Mouse (Mus musculus): ENCODE data around the gene Gfi1.

The Gfi1 gene

GRCm38 (mm10) chr5:107725435-107726261 is at the start of gene Gfi1:
Gfi1 (minus strand) TSS chr5:107726036.
- DNase-seq (ENCODE audit: low read depth, low spot score) = no peak

- DNase-seq (ENCODE audit: low read depth, low spot score) = no peak
Observed at GRCm38 (mm10) chr5:107772049-107772448, 46.2 kb upstream of the Gfi1 start.

GRCm38 (mm10) chr5:107768224-107768623 is 42.4 kb upstream of the Gfi1 start:
- no peak for DNase-seq (ENCODE audit: low read depth, low spot score)

GRCm38 (mm10) chr5:107765946-107766345 is 40.1 kb upstream of the Gfi1 start:
- no peak for DNase-seq (ENCODE audit: low read depth, low spot score)

DNA sequence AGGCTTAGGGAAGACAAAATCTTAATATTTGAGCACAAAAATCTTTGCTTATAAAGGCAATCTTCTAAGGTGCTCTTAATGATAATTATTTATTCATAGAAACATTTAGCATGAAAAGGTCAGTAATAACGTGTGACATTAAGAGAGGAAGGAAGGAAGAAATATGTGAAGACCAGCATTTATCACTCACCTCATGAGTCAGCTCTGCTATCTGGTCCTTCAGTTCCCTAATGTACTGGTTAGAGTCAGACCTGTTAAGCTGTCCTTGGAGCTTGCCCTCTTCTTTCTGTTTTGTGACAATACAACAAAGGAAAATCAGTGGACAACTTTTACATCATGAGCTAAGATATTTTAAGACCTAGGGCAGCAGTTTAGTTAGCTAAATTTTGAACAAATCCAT is 38.6 kb upstream of the Gfi1 start:
- no peak for DNase-seq (ENCODE audit: low read depth, low spot score)

DNA sequence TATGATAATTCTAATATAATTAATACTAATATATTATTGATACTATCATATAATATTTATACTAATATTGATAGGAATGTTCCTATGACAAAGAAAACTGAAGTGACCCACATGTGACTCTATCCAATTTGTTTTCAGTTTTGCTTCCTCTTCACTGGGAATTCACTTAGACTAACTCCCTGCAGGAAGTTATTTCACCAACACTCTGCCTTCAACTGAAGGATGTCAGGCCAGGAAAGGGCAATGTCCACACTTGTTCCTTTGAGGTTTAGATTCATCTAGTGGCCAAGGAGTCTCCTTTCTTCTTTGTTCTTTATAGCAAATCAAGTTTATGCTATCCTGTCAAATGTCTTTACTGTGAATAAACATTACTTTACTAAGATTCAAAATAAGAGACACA is 37.8 kb upstream of the Gfi1 start:
- no peak for DNase-seq (ENCODE audit: low read depth, low spot score)

DNA sequence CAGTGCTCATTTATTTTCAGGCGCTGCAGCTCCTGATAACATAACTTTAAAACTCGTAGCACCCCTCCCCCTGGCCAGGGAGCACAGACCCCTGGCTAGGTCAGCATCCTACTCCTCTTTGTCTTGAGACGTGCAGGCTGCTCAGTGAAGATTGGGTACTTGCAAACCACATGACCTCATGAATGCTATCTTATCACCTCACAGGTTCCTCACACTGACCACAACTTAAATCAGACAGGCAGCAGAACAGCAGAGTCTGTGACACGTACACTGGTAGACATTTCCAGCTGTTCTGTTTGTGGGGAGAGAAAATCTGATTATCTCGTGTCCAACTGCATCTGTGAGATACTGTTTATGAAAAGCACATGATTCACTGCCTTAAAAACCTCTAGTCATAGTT is 33.3 kb upstream of the Gfi1 start:
- DNase-seq (ENCODE audit: low read depth, low spot score) = no peak

- DNase-seq (ENCODE audit: low read depth, low spot score) = no peak
Observed at GRCm38 (mm10) chr5:107756072-107756471, 30.2 kb upstream of the Gfi1 start.

DNA sequence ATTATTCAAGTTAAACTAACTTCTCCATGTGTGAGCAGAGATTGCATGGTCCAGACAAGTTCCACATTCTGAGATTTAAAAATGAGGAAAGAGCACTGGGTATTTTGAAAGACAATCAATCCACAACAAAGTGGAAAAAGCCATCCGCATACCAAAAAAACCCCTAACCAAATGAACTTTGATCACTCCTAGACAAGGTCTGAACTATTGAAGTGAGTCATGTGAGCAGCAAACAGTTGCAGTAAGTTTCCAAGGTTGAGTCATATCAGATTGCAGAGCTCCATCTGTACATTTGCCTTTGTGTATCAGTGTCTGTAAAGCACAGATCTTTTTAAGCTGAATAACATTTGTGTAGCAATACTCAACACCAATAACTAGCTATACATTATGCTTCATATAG is 28.9 kb upstream of the Gfi1 start:
- no peak for DNase-seq (ENCODE audit: low read depth, low spot score)

DNA sequence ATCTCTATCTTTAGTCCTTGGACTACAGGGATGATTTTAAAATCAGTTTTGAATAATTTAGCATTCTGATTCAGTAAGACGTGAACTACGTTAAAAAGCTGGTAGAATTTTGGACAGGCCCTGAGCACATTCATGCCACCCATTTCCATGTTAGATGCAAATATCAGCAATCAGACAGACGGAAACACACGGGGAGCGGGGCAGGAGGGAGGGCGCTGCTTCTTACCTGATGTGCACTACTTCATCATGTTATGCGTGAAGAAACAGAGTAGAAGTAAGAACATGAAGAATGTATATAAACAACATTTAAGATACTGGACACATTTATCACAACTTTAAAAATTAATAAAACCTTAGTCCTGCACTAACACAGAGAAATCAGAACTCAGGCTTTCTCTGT is 27.8 kb upstream of the Gfi1 start:
- DNase-seq (ENCODE audit: low read depth, low spot score) = no peak

DNA sequence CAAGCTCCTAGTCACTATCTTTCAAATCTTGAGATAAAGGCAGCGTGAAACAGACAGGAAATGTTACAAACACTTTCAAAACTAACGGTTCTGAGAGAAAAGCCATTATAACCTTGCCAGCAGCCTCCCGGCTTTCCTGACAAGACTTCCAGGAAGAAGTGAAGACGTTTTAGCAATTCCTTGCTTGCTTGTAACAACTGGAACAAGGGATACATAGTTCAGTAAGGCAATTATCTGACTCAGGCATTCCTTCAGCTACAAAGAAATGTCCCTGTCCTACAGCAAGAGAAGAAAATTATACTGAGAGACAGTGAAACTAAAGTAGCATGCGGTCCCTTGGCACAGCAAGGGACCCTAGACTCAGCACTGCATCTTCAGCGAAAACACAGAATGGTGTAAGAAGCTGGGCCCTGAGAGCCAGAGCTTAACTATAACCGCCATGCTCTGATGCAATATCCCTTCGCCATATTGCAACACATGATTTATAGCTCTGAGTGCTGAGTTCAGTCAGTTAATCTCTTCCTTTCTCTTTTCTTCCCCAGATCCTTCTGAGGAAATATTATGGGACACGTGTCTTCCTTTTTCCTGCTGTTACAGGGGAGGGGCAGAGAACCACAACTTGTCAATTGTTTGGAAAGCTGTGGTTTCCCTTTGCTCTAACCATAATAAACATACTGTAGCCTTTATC is 23.5 kb upstream of the Gfi1 start:
- no peak for DNase-seq (ENCODE audit: low read depth, low spot score)

GRCm38 (mm10) chr5:107739023-107739422 is 13.2 kb upstream of the Gfi1 start:
- DNase-seq (ENCODE audit: low read depth, low spot score) = no peak

- no peak for DNase-seq (ENCODE audit: low read depth, low spot score)
Observed at GRCm38 (mm10) chr5:107738296-107738695, 12.5 kb upstream of the Gfi1 start.

DNA sequence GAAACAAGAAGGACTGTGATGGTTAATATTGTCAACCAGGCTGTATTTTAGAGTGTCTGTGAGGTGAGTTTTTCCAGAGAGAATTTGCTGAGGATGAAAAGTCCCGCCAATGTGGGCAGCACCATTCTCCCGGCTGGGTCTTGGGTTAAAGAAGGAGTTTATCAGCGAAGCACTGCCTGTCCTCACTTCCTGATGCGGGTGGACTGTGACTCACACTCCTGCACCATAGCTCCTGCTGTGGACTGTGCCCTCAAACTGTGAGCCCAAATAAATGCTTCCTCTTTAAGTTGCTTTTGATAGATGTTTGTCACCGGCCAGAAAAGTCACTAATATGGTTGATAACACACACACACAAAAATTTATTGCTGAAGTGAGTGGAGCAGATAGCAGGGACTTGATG is 10.3 kb upstream of the Gfi1 start:
- DNase-seq (ENCODE audit: low read depth, low spot score) = no peak

GRCm38 (mm10) chr5:107731844-107732243 is 6.0 kb upstream of the Gfi1 start:
- no peak for DNase-seq (ENCODE audit: low read depth, low spot score)

DNA sequence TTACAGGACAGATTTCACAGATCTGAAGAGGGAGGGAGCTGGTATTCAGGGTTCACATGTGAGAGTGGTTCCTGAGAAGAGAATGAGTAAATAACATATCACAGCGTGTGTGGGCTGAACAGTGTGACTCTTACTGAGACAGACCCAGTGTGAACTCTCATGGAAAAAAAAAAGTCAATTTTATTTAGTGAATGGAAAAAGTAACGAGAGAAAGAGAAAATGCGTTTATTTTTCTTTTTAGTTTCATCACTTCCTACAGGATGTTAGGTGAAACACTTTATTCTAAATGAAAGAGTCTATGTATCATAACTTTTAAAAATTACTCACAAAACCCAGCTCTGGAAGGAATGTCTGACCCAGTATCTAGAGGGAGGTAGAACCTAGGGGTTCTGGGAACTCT is 5.6 kb upstream of the Gfi1 start:
- DNase-seq (ENCODE audit: low read depth, low spot score) = no peak

- no peak for DNase-seq (ENCODE audit: low read depth, low spot score)
Observed at GRCm38 (mm10) chr5:107727007-107727402, 1.2 kb upstream of the Gfi1 start.

- no peak for DNase-seq (ENCODE audit: low read depth, low spot score)
Observed at GRCm38 (mm10) chr5:107726281-107727006, 608 bp upstream of the Gfi1 start.

DNA sequence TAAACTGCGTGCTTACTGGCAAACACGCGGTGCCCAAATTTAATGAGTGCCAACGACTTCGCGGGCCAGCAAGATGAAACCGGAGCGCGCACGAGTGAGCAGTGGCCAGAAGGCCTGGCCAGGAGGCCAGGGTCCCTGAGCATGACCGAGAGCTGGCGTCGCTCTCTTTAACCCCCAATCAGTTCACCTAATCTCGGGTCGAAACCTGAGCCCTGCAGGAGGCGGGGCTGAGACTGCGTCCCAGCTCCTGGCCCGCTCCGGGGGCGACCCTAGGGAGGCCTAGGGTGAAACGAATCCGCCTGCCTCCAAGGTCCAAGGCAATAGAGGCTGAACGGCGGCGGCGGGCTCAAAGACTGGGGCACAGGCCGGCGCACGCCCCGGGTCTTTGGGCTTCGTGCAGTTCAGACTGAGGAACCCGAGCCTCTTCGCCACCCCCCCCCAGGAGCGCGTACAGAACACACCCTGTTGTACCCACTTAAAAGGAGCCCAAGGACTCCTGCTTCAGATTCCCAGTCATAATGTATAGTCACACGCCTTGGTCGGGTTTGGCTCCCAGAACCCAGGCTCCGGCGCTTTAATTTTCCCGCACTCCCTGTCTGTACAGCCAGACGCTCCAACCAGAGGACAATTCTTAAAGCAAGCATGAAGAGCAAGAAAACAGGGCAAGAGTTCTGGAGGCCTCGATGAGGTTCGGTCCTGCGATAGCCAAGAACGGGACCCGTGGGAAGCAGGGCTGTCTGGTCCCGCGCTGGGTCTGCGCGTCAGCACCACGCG is 988 bp downstream of the Gfi1 start:
- DNase-seq (ENCODE audit: low read depth, low spot score) = no peak

DNA sequence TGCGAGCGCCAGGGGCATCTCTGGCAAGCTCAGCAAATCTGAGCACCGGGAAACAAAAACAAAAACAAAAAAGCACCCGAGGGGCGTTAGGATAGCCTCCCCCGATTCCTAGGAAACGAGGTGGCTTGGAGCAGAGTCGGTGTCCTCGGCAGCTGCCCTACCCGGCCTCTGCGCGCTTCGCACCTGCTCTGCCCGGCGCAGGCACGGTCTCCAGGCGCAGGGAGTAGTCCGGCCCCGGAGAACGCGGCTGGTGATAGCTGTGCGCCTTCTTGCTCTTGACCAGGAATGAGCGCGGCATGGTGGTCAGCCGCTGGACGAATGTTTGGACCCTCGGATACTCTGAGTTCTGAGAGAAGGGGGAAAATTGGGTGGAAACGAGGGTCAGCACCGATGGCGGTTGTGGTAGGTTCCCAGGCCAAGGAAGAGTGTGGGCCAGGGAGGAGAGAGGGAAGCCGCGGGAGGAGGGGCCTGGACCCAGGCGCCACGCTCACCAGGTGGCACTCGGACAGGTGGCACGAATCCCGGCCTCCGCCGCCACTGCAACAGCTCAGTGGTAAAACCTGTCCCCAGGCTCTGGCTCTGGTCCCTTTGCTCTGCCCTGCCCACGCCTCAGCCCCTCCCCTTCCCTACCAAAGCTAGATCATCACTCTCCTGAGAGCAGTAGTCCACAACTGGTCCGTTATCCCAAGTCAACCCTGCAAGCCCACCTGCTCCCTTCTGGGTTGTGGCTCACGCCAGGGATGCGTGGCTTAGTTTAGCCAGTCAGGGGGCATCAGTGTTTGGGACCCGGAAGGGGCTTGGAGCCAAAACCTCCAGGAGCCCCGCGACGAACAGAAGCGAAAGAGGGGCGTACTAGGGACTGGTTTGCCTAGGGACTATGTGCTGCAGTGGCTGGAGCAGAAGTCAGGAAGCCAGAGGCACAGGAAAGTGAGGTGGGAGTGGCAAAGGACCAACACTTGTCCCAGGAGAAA is 2.0 kb downstream of the Gfi1 start:
- DNase-seq (ENCODE audit: low read depth, low spot score) = no peak

Data from mesoderm, embryonic 11.5 days (tissue).